Mouse (Mus musculus): ENCODE measurements around the gene Spata17. TPM values are rescaled to one million over a fixed set of nuclear protein-coding genes. Genes with fewer than 3 reads are reported as not detected.

Spata17 gene
- polyA plus RNA-seq, 1 experiment from 2014 or later, result 2.1 TPM

GRCm38 (mm10) chr1:187053862-187054261 lies 161.4 kb downstream of the Spata17 start:
- ATAC-seq (replicated peaks), result no peak
- Histone ChIP-seq H3K4me3 (no peak overlapping the region), H3K36me3 (replicated peaks) (no peaks in the 10 kb centered on the region), H3K4me2 (no peak overlapping the region), H3K9ac (no peak overlapping the region), H3K4me1 (no peaks in the 10 kb centered on the region), H3K9me3 (no peaks in the 10 kb centered on the region), H3K27me3 (replicated peaks) (no peaks in the 10 kb centered on the region), H3K27ac (no peak overlapping the region)
- 83% methylated on average over 3 of the region's 3 CpGs for WGBS

- no peak for ATAC-seq (replicated peaks)
- no peak overlapping the region for H3K4me2 ChIP-seq
- no peak overlapping the region for H3K4me3 ChIP-seq
- 58% methylated on average over 5 of the region's 5 CpGs for WGBS
- no peaks in the 10 kb centered on the region for H3K36me3 ChIP-seq (replicated peaks)
- no peaks in the 10 kb centered on the region for H3K4me1 ChIP-seq
- H3K27me3 ChIP-seq (replicated peaks), result no peaks in the 10 kb centered on the region
- H3K9me3 ChIP-seq, result no peaks in the 10 kb centered on the region
- no peak overlapping the region for H3K27ac ChIP-seq
- no peak overlapping the region for H3K9ac ChIP-seq
Observed at GRCm38 (mm10) chr1:187052532-187052931, 162.7 kb downstream of the Spata17 start.

GRCm38 (mm10) chr1:187051296-187051695 lies 164.0 kb downstream of the Spata17 start:
- Histone ChIP-seq H3K9me3 (no peaks in the 10 kb centered on the region), H3K9ac (no peak overlapping the region), H3K4me1 (no peaks in the 10 kb centered on the region), H3K27ac (no peak overlapping the region), H3K4me3 (no peak overlapping the region), H3K36me3 (replicated peaks) (no peaks in the 10 kb centered on the region), H3K27me3 (replicated peaks) (no peaks in the 10 kb centered on the region), H3K4me2 (no peak overlapping the region)
- 93% methylated on average over 8 of the region's 8 CpGs for WGBS
- ATAC-seq (replicated peaks), result no peak

- H3K36me3 ChIP-seq (replicated peaks), result no peaks in the 10 kb centered on the region
- H3K27me3 ChIP-seq (replicated peaks), result no peaks in the 10 kb centered on the region
- no peak overlapping the region for H3K4me3 ChIP-seq
- no peak overlapping the region for H3K27ac ChIP-seq
- no peak overlapping the region for H3K4me2 ChIP-seq
- no peak overlapping the region for H3K9ac ChIP-seq
- H3K9me3 ChIP-seq, result no peaks in the 10 kb centered on the region
- H3K4me1 ChIP-seq, result no peaks in the 10 kb centered on the region
- WGBS, result 92% methylated on average over 9 of the region's 9 CpGs
- no peak for ATAC-seq (replicated peaks)
Observed at GRCm38 (mm10) chr1:187048681-187049288, 166.5 kb downstream of the Spata17 start.

- Histone ChIP-seq H3K4me2 (no peak overlapping the region), H3K9me3 (no peaks in the 10 kb centered on the region), H3K27ac (no peak overlapping the region), H3K36me3 (replicated peaks) (no peaks in the 10 kb centered on the region), H3K27me3 (replicated peaks) (no peaks in the 10 kb centered on the region), H3K4me3 (no peak overlapping the region), H3K9ac (no peak overlapping the region), H3K4me1 (no peaks in the 10 kb centered on the region)
- no peak for ATAC-seq (replicated peaks)
- 70% methylated on average over 6 of the region's 6 CpGs for WGBS
Observed at GRCm38 (mm10) chr1:187044726-187045125, 170.5 kb downstream of the Spata17 start.

GRCm38 (mm10) chr1:187039801-187040200 lies 175.5 kb downstream of the Spata17 start:
- ATAC-seq (replicated peaks), result no peak
- Histone ChIP-seq H3K9me3 (no peaks in the 10 kb centered on the region), H3K4me3 (no peak overlapping the region), H3K4me1 (no peaks in the 10 kb centered on the region), H3K27ac (no peak overlapping the region), H3K9ac (no peak overlapping the region), H3K27me3 (replicated peaks) (no peaks in the 10 kb centered on the region), H3K4me2 (no peak overlapping the region), H3K36me3 (replicated peaks) (no peaks in the 10 kb centered on the region)
- 90% methylated on average over 4 of the region's 4 CpGs for WGBS

GRCm38 (mm10) chr1:187035785-187036184 lies 179.5 kb downstream of the Spata17 start:
- Histone ChIP-seq H3K36me3 (replicated peaks) (no peaks in the 10 kb centered on the region), H3K9me3 (no peaks in the 10 kb centered on the region), H3K27ac (no peak overlapping the region), H3K4me3 (no peak overlapping the region), H3K4me2 (no peak overlapping the region), H3K4me1 (no peaks in the 10 kb centered on the region), H3K9ac (no peak overlapping the region), H3K27me3 (replicated peaks) (no peaks in the 10 kb centered on the region)
- 89% methylated on average over 4 of the region's 4 CpGs for WGBS
- ATAC-seq (replicated peaks), result no peak

GRCm38 (mm10) chr1:187031796-187032195 lies 183.5 kb downstream of the Spata17 start:
- Histone ChIP-seq H3K27ac (no peak overlapping the region), H3K4me2 (no peak overlapping the region), H3K4me3 (no peak overlapping the region), H3K9ac (no peak overlapping the region), H3K36me3 (replicated peaks) (no peaks in the 10 kb centered on the region), H3K27me3 (replicated peaks) (no peaks in the 10 kb centered on the region), H3K4me1 (no peaks in the 10 kb centered on the region), H3K9me3 (no peaks in the 10 kb centered on the region)
- ATAC-seq (replicated peaks), result no peak
- 47% methylated on average over 6 of the region's 6 CpGs for WGBS

GRCm38 (mm10) chr1:187028841-187029240 lies 186.4 kb downstream of the Spata17 start:
- 89% methylated on average over 6 of the region's 6 CpGs for WGBS
- Histone ChIP-seq H3K4me3 (no peak overlapping the region), H3K27ac (no peak overlapping the region), H3K9me3 (no peaks in the 10 kb centered on the region), H3K4me1 (no peaks in the 10 kb centered on the region), H3K27me3 (replicated peaks) (no peaks in the 10 kb centered on the region), H3K36me3 (replicated peaks) (no peaks in the 10 kb centered on the region), H3K9ac (no peak overlapping the region), H3K4me2 (no peak overlapping the region)
- no peak for ATAC-seq (replicated peaks)

GRCm38 (mm10) chr1:187020011-187020410 lies 195.3 kb downstream of the Spata17 start:
- H3K27ac ChIP-seq, result no peak overlapping the region
- no peaks in the 10 kb centered on the region for H3K9me3 ChIP-seq
- no peak overlapping the region for H3K4me3 ChIP-seq
- no peaks in the 10 kb centered on the region for H3K27me3 ChIP-seq (replicated peaks)
- H3K9ac ChIP-seq, result no peak overlapping the region
- H3K36me3 ChIP-seq (replicated peaks), result no peaks in the 10 kb centered on the region
- no peaks in the 10 kb centered on the region for H3K4me1 ChIP-seq
- ATAC-seq (replicated peaks), result no peak
- H3K4me2 ChIP-seq, result no peak overlapping the region
- 88% methylated on average over 7 of the region's 7 CpGs for WGBS

GRCm38 (mm10) chr1:187016116-187016515 lies 199.1 kb downstream of the Spata17 start:
- WGBS, result 57% methylated on average over 4 of the region's 4 CpGs
- Histone ChIP-seq H3K4me1 (no peaks in the 10 kb centered on the region), H3K27ac (no peak overlapping the region), H3K27me3 (replicated peaks) (no peaks in the 10 kb centered on the region), H3K9ac (no peak overlapping the region), H3K4me2 (no peak overlapping the region), H3K4me3 (no peak overlapping the region), H3K9me3 (no peaks in the 10 kb centered on the region), H3K36me3 (replicated peaks) (no peaks in the 10 kb centered on the region)
- ATAC-seq (replicated peaks), result no peak

GRCm38 (mm10) chr1:187015673-187016072 lies 199.6 kb downstream of the Spata17 start:
- no peaks in the 10 kb centered on the region for H3K4me1 ChIP-seq
- no peak overlapping the region for H3K4me3 ChIP-seq
- no peak for ATAC-seq (replicated peaks)
- no peak overlapping the region for H3K27ac ChIP-seq
- no peak overlapping the region for H3K4me2 ChIP-seq
- H3K27me3 ChIP-seq (replicated peaks), result no peaks in the 10 kb centered on the region
- H3K9me3 ChIP-seq, result no peaks in the 10 kb centered on the region
- WGBS, result 96% methylated on average over 1 of the region's 1 CpGs
- no peaks in the 10 kb centered on the region for H3K36me3 ChIP-seq (replicated peaks)
- H3K9ac ChIP-seq, result no peak overlapping the region

GRCm38 (mm10) chr1:187014141-187014540 lies 201.1 kb downstream of the Spata17 start:
- Histone ChIP-seq H3K4me2 (no peak overlapping the region), H3K36me3 (replicated peaks) (no peaks in the 10 kb centered on the region), H3K9ac (no peak overlapping the region), H3K4me3 (no peak overlapping the region), H3K9me3 (no peaks in the 10 kb centered on the region), H3K4me1 (no peaks in the 10 kb centered on the region), H3K27me3 (replicated peaks) (no peaks in the 10 kb centered on the region), H3K27ac (no peak overlapping the region)
- 91% methylated on average over 2 of the region's 2 CpGs for WGBS
- no peak for ATAC-seq (replicated peaks)

Measured in midbrain, embryonic 15.5 days (tissue).